Mouse (Mus musculus): ENCODE data around the gene Smco1.

GRCm38 (mm10) chr16:32282608-32283007, 11.3 kb downstream of the Smco1 start:
- TF ChIP-seq CTCF (IDR thresholded peaks at IDR 0.05) (0 out of 2 replicates have a peak, but pooled peaks have one; percentile 1), EP300 (IDR thresholded peaks at IDR 0.05) (no peak)
